Mouse (Mus musculus) heart, adult 9 months (tissue): ENCODE data around the gene Trappc3.

Source experiments
- DNase-seq, 2 experiments: peaks; one replicate each; pipeline ENCODE4 v3.0.0; 2022; ENCODE audit warnings: low spot score in 2 of 2

The Trappc3 gene

DNA sequence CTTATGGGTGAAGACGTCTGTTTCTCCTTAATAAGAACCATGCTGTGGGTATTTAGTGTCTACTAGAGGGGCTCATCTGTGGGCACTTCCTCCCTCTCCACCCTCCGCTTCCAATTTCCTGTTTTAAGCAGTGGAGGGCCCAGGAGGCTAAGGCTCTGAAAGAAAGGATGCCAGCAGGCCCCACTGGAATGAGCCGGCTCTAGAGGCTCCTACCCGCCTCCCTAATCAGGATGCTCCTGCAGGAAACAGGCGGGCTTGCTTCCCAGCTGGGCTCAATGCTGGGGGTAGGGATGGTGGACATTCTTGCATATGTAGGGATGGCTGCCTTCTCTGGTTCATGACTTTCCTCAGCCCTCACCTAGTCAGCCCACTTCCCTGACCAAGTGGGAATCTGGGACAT lies 51.1 kb downstream of the Trappc3 start:
- DNase-seq: no peak

GRCm38 (mm10) chr4:126314393-126314792 lies 52.3 kb downstream of the Trappc3 start:
- no peak for DNase-seq

- no peak for DNase-seq
These were observed 53.8 kb downstream of the Trappc3 start for GRCm38 (mm10) chr4:126315931-126316330.

- DNase-seq: no peak
These were observed 54.4 kb downstream of the Trappc3 start for GRCm38 (mm10) chr4:126316443-126317040.

- DNase-seq: no peak
These were observed 57.7 kb downstream of the Trappc3 start for GRCm38 (mm10) chr4:126319806-126320205.

DNA sequence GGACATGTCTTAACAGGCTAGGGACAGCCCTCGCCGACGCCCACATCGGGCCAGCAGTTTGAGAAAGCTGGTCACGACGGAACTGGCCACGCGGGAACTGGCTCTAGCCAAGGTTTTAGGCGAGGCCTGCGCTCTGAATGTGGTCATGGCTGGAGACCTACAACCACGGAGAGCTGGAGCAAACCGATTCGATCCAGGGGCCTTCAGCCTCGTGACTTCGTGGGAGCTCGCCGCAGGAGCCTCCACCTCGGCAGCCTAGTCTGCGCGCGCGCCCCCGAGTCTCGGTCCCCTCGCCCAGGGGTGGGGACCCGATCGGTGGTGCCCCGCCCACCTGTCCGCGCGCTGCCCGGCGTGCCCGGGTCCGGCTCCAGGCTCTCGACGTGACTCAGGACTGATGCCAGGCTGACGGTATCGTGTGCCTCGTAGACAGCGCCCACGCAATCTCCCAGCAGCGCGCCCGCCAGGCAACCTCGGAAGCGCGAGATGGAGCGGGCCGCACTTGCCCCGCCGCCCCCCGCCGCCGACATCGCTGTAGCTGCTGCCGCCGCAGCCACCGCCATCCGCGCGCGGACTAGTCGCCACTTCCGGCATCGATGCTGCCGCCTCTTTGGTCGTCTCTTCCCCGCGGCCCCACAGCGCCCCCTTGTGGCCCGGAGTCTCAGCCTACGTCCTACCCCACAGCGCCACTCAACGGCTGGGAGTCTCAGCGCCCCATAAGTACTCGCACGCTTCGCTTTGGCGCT lies 59.2 kb downstream of the Trappc3 start, which contains the start of gene Adprhl2:
Gene Adprhl2 (minus strand): TSS at position 593 of the 743 bp plus-strand sequence.
- peak; percentile 89 to 95 for DNase-seq

DNA sequence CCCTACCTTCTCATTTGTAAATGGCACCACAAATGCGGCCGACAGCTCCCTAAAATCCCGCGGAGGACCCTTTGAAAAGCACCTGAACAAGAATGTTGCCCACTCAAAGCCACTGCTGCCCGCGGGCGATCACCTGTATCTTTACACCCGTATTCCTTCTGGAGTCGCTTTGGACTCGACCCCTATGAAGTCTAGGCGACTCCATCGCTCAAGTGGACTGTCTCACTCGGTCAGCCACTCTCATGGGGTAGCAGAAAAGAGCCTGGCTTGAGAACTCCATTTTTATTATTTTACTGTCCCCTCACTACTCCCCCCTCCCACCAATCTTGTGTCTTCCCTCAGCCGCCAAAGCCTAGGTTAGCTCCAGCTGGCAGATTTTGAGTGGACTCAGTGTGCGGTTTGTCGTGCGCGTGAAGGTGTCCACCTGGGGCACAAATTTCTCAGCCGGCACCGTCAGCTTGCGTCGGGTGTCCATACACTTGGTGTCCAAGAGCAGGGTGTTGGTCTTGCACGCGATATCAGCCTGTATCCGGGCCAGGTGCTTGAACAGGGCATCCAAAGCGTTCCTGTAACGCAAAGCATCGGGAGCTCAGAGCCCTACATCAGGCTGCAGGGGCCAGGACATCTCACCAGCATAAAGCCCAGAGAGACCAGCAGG lies 59.9 kb downstream of the Trappc3 start:
- no peak for DNase-seq

DNA sequence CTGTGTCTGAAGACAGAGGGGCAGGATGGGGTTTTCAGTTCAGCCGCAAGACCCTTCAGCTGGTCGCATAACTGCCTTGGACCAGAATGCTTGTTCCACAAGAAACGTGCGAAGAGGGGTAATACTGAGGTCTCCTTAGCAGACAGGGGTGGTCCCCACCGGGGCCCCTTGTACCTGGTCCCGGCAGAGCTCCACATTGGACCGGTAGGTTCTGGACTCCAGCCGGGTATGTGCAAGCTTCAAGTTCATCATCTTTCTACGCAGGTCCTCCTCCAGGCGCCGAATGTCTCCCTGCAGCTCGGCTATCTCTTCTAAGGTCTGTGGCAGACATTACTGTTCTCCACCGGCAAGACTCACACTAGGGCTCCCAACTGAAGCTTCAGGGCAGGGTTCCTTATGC lies 60.5 kb downstream of the Trappc3 start:
- no peak for DNase-seq

DNA sequence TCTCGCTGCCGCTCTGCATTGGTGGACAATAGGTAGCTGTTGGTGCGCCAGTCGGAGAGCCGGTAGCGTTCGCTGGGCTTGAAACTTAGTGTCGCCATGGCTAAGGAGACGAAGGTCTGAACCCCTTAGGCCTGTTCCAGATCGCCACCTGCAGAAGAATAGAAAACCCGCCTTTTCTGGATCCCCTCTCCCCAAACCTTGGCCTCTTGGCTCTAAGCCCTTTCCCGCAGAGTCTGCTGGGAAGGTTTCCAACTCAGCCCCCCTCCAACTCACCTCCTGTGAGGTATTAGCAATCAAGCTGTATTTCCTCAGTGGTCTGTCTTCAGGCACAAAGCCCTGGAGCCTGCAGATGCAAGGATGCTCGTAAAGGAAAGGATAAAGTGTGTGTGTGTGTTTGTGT lies 62.7 kb downstream of the Trappc3 start:
- DNase-seq: no peak

DNA sequence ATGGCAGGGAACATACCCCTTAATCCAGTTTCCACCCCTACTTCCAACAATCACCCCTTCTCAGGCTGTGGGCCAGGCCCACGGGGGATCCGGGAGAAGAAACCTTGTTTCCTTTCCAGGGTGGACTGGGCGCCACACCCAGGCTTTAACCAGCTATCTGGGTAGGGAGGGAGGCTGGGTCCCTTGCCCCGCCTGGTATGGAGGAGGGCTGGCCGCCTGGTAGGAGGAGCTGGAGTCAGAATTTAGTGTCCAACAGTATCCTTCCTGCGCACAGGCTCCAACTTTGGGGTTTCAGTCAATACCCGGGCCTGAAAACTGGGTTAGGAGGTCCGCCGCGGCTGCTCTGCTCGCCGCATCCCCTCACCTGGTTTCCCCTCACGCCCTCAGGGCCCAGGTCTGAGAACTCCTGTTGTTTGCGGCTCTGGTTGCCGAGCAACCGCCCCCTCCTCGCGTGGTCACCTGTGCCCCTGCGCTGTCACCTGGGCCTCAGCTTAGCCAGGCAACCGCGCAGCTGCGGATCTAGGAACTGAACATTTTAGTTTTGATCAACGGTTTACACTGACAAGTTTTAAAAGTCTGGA lies 63.2 kb downstream of the Trappc3 start, which contains the start of gene Tekt2:
Gene Tekt2 (minus strand): TSS at position 408 of the 581 bp plus-strand sequence.
- no peak for DNase-seq
